In the genomic region with DNA sequence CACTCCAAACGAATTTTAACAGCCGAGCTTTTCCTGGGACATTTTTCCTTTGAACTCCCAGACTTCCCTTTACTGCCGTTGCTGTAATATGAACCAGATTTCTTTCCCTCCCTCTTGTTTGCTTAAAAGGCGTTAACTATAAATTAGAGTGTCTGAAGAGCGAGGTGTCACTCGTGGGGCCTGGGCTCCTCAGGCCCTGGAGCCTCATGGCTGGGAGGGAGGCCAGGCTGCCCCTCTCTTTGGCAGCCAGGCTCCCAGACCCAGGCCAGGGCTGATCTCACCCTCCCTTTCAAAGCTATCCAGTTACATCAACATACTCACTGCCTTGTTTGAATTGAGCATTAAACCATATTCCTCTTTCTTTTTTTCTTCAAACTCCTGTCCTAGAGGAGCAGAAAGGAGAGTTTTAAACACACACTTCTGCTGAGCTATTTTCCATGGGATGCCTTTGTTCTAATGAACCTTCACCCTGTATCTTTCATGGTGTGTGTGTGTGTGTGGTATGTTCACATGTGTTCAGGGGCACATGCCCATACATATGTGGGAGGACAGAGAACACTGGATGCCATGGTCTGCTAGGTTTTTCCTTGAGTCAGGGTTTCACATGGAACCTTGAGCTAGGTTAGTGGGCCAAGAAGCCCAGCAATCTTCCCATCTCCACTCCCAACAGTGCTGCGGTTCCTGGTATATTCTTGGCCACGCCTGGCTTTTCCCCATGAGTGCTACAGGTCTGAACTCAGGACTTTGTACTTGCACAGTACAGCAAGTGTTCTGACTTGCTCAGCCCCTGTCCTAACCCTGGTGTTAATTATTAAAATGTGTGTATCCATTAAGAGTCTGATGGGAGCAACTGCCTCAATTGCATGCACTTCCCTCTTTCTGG, we compare ENCODE assay signal across 9 mouse cellular contexts.
DNase-seq lines count a peak whose midpoint lies in the region; ATAC-seq and TF ChIP-seq lines count a peak whose summit lies in the region.
"Had no signal": no experiment of that assay in that cellular context is flagged by ENCODE, and none has a peak within 500 bp of the region (broad histone marks: within the 10 kb centered on the region; RNA-seq: fewer than 3 reads in every experiment).

No protein-coding gene starts in this region.

- H3K4me3 ChIP-seq in lung, embryonic 14.5 days (ENCODE audit: low read depth, low read length) = no peak overlapping the region
- no peak overlapping the region for H3K4me3 ChIP-seq in forebrain, embryonic 11.5 days (ENCODE audit: low read depth, low read length)
- no peak overlapping the region for H3K4me3 ChIP-seq in stomach, embryonic 14.5 days (ENCODE audit: low read depth, low read length)

- peak overlapping the region; percentile 58 for H3K27ac ChIP-seq in lung, embryonic 14.5 days (ENCODE audit: low read depth)
- no peak overlapping the region for H3K27ac ChIP-seq in forebrain, embryonic 11.5 days (ENCODE audit: low read depth, low read length)
- peak overlapping the region; percentile 77; the same call in 1 of the 2 replicates for H3K27ac ChIP-seq in stomach, embryonic 14.5 days (ENCODE audit: low read length)

- H3K36me3 ChIP-seq in lung, embryonic 14.5 days (ENCODE audit: insufficient read depth) = no peaks in the 10 kb centered on the region
- no peaks in the 10 kb centered on the region for H3K36me3 ChIP-seq in forebrain, embryonic 11.5 days (ENCODE audit: control insufficient read depth, insufficient read depth, low read length)
- H3K36me3 ChIP-seq in stomach, embryonic 14.5 days (ENCODE audit: control insufficient read depth, insufficient read depth, low read length) = no peaks in the 10 kb centered on the region

- ATAC-seq in lung, embryonic 14.5 days (ENCODE audit: insufficient read depth) = peak; percentile 93
- no peak for ATAC-seq in forebrain, embryonic 11.5 days (replicated peaks; ENCODE audit: low FRiP score)
- peak; percentile 76; the same call in 1 of the 2 replicates for ATAC-seq in stomach, embryonic 14.5 days (ENCODE audit: insufficient number of reproducible peaks, insufficient read depth, low FRiP score, low read depth)

- no peaks in the 10 kb centered on the region for H3K27me3 ChIP-seq in lung, embryonic 14.5 days (ENCODE audit: insufficient read depth, low read length)
- H3K27me3 ChIP-seq in forebrain, embryonic 11.5 days (ENCODE audit: control insufficient read depth, insufficient read depth, low read length) = no peaks in the 10 kb centered on the region
- no peaks in the 10 kb centered on the region for H3K27me3 ChIP-seq in stomach, embryonic 14.5 days (ENCODE audit: control insufficient read depth, insufficient read depth, low read length)

- no peak overlapping the region for H3K4me2 ChIP-seq in lung, embryonic 14.5 days
- H3K4me2 ChIP-seq in forebrain, embryonic 11.5 days (ENCODE audit: low read depth, low read length, severe bottlenecking) = no peak overlapping the region
- no peak overlapping the region for H3K4me2 ChIP-seq in stomach, embryonic 14.5 days (replicated peaks; ENCODE audit: low read depth, low read length)

- H3K9ac ChIP-seq in lung, embryonic 14.5 days = no peak overlapping the region
- H3K9ac ChIP-seq in forebrain, embryonic 11.5 days (ENCODE audit: low read length) = no peak overlapping the region
- no peak overlapping the region for H3K9ac ChIP-seq in stomach, embryonic 14.5 days (replicated peaks; ENCODE audit: low read depth, low read length)

- no peaks in the 10 kb centered on the region for H3K9me3 ChIP-seq in lung, embryonic 14.5 days (ENCODE audit: low read depth, low read length)
- no peaks in the 10 kb centered on the region for H3K9me3 ChIP-seq in forebrain, embryonic 11.5 days (ENCODE audit: control insufficient read depth, low read length)
- H3K9me3 ChIP-seq in stomach, embryonic 14.5 days (ENCODE audit: control insufficient read depth, low read depth, low read length) = no peaks in the 10 kb centered on the region

- peaks cover 9% of the 10 kb centered on the region; the same call in 1 of the 2 replicates for H3K4me1 ChIP-seq in lung, embryonic 14.5 days (ENCODE audit: insufficient read depth)
- peaks cover 9% of the 10 kb centered on the region for H3K4me1 ChIP-seq in forebrain, embryonic 11.5 days (replicated peaks; ENCODE audit: control insufficient read depth, insufficient read depth, low read length)
- peaks cover 13% of the 10 kb centered on the region for H3K4me1 ChIP-seq in stomach, embryonic 14.5 days (ENCODE audit: control insufficient read depth, insufficient read depth, low read length)

- 25% methylated on average over 8 of the region's 8 CpGs for WGBS in lung, embryonic 14.5 days
- 56% methylated on average over 8 of the region's 8 CpGs for WGBS in forebrain, embryonic 11.5 days
- 26% methylated on average over 8 of the region's 8 CpGs for WGBS in stomach, embryonic 14.5 days

- TF ChIP-seq CTCF in lung, embryonic 14.5 days (IDR thresholded peaks at IDR 0.05; ENCODE audit: low read depth) = no peak

- peak; percentile 80 for DNase-seq in lung, embryonic 14.5 days
- DNase-seq in lung, postnatal 14 days = no peak
- peak; percentile 38 for DNase-seq in forebrain, embryonic 11.5 days (ENCODE audit: low spot score)
- DNase-seq in kidney, postnatal 14 days = peak; percentile 77
- no peak for DNase-seq in adipocyte (ENCODE audit: low spot score)
- no peak for DNase-seq in right cerebral cortex, postnatal 10 days (ENCODE audit: low spot score in 2 of 2)
- no peak for DNase-seq in thymus, postnatal 10 days (ENCODE audit: low spot score in 2 of 2)
- DNase-seq: layer of hippocampus, adult 9-11 months had no signal

Comparison
In these comparisons a context has a peak if more than half of its experiments do, and no peak if none do; other contexts are left out.
1. DNase-seq: peak in lung, embryonic 14.5 days (single experiment), forebrain, embryonic 11.5 days (single experiment) and kidney, postnatal 14 days (single experiment); none in lung, postnatal 14 days (single experiment), adipocyte (single experiment), right cerebral cortex, postnatal 10 days (0 of 2) and thymus, postnatal 10 days (0 of 2).